Mouse (Mus musculus): ENCODE results near the gene Rgs2.

DNA sequence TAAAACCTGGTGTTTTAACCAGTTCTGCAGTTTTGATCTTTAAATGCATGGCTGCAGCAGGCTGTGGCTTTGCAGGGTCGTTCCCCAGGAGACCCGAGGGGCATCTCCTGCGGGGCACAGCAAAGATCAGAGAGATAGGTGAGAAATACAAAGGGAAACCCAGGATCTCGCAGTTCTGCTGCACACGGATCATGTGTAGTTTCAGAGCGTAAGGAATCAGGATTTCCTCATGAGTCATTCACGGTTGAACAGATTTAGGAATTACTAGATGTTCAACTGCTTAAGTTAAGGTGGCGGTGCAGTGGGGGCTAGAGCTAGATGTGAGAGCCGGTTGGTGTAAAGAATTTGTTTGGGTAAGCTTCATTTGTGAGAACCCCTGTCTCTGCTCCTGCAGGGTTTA is 780 bp upstream of the Rgs2 start:
- TF ChIP-seq MAFK (IDR thresholded peaks at IDR 0.05; ENCODE audit: insufficient read depth, low read depth, low read length) (no peak), CHD2 (IDR thresholded peaks at IDR 0.05; ENCODE audit: low read depth, low read length) (no peak), ZC3H11A (IDR thresholded peaks at IDR 0.05; ENCODE audit: borderline replicate concordance, low read depth, low read length) (no peak), ZNF384 (IDR thresholded peaks at IDR 0.05; ENCODE audit: low read depth, low read length) (no peak)

Measured in ES-E14 (cell line).